Mouse (Mus musculus) megakaryocyte, embryonic 14.5 days (primary cell): ENCODE data around the gene Fgd6.

Experiments used
- FLI1 ChIP-seq: IDR thresholded peaks from 2 replicates; pipeline ENCODE4 v1.6.1; 2012; ENCODE audit warnings: low read length, inconsistent platforms, mixed read lengths
- GATA1 ChIP-seq: IDR thresholded peaks from 3 replicates; pipeline ENCODE4 v1.6.1; 2012; ENCODE audit warnings: mixed read lengths, low read length, inconsistent platforms, borderline replicate concordance

- no peak for TF ChIP-seq GATA1
- TF ChIP-seq FLI1, result no peak
Measured at GRCm38 (mm10) chr10:94076966-94077825, 41.4 kb downstream of the Fgd6 start.
